Mouse (Mus musculus) forebrain, embryonic 14.5 days (tissue): ENCODE results near the gene Raly. TPM values are rescaled to one million over a fixed set of nuclear protein-coding genes. Genes with fewer than 3 reads are reported as not detected.

Experiments
- polyA plus RNA-seq: library from polyadenylated mRNA; unstranded; fragments of >200 nt; fragmentation: Nextera tagmentation; extraction: Ambion mirVana; gene quantifications from 2 replicates; pipeline ENCODE4 v1.2.1, GENCODE M21; 2014

Gene Raly
- polyA plus RNA-seq, 1 experiment from 2014 or later, result 109 TPM

Other genes starting within 250 kb of the Raly start
- gene 1700003F12Rik, start 244.0 kb upstream of the Raly start, polyA plus RNA-seq, result 1.2 TPM in 2 replicates
- 0.15 and 0.19 TPM in 2 replicates for gene Actl10, start 239.3 kb upstream of the Raly start, polyA plus RNA-seq
- gene Necab3, start 232.2 kb upstream of the Raly start, polyA plus RNA-seq, result 19.8 and 23.6 TPM in 2 replicates
- 3.5 and 5.0 TPM in 2 replicates for gene E2f1, start 221.2 kb upstream of the Raly start, polyA plus RNA-seq
- gene Pxmp4, start 187.4 kb upstream of the Raly start, polyA plus RNA-seq, result 14.8 and 15.2 TPM in 2 replicates
- gene Zfp341, start 177.8 kb upstream of the Raly start, polyA plus RNA-seq, result 2.2 and 2.4 TPM in 2 replicates
- 0.65 TPM in 1 of 2 replicates, not detected in the other for gene 4930519P11Rik, start 177.7 kb upstream of the Raly start, polyA plus RNA-seq
- gene Chmp4b, start 139.4 kb upstream of the Raly start, polyA plus RNA-seq, result 21.6 and 22.4 TPM in 2 replicates
- not detected in 2 replicates for gene Gm14214, start 21.1 kb upstream of the Raly start, polyA plus RNA-seq
- gene a, start 306 bp downstream of the Raly start, polyA plus RNA-seq, result 0.89 and 2.4 TPM in 2 replicates
- 80.6 and 82.0 TPM in 2 replicates for gene Eif2s2, start 101.8 kb downstream of the Raly start, polyA plus RNA-seq
- not detected in 2 replicates for gene Gm14226, start 227.2 kb downstream of the Raly start, polyA plus RNA-seq